Mouse (Mus musculus): ENCODE results near the gene Brd2. TPM values are rescaled to one million over a fixed set of nuclear protein-coding genes. Genes with fewer than 3 reads are reported as not detected.
A peak's percentile ranks its signal among the peaks of the same experiment; 100 is the strongest.

The Brd2 gene
- 45.0 and 48.1 TPM in 2 replicates for polyA plus RNA-seq (2015; fragmentation: Nextera tagmentation; extraction: Ambion mirVana)

GRCm38 (mm10) chr17:34122188-34122984 lies at the start of gene Brd2:
TSS of gene Brd2 (minus strand) at chr17:34122634.
- Histone ChIP-seq H3K36me3 (ENCODE audit: control insufficient read depth, insufficient read depth, low read length) (peaks cover 5% of the 10 kb centered on the region; the same call in 1 of the 2 replicates), H3K27me3 (ENCODE audit: control insufficient read depth, insufficient read depth, low read length) (no peaks in the 10 kb centered on the region), H3K4me3 (ENCODE audit: low read depth, low read length) (peak within 1 kb of the TSS; percentile 94), H3K27ac (replicated peaks) (peak within 1 kb of the TSS; percentile 100), H3K4me2 (replicated peaks; ENCODE audit: low read depth) (peak within 1 kb of the TSS; percentile 95), H3K9ac (ENCODE audit: low read length) (peak within 1 kb of the TSS; percentile 96), H3K4me1 (replicated peaks; ENCODE audit: control insufficient read depth, insufficient read depth) (peaks cover 2% of the 10 kb centered on the region; the same call in 1 of the 2 replicates), H3K9me3 (ENCODE audit: control insufficient read depth, low read length) (no peaks in the 10 kb centered on the region)
- under 1% methylated on average over 61 of the region's 75 CpGs for WGBS
- peak; percentile 34; the same call in 1 of the 2 replicates for TF ChIP-seq CTCF (IDR thresholded peaks at IDR 0.05; ENCODE audit: low read depth)
- TF ChIP-seq EP300 (optimal IDR thresholded peaks at IDR 0.05), result peak; percentile 18
- peak; percentile 54 for ATAC-seq (ENCODE audit: low FRiP score, low TSS enrichment)
- DNase-seq (ENCODE audit: low spot score), result peak; percentile 99

GRCm38 (mm10) chr17:34170877-34171498 lies 48.6 kb upstream of the Brd2 start:
- DNase-seq (ENCODE audit: low spot score) (peak; percentile 78), ATAC-seq (ENCODE audit: low FRiP score, low TSS enrichment) (peak; percentile 65)
- Histone ChIP-seq H3K27me3 (ENCODE audit: control insufficient read depth, insufficient read depth, low read length) (no peaks in the 10 kb centered on the region), H3K9ac (ENCODE audit: low read length) (no peak overlapping the region), H3K9me3 (ENCODE audit: control insufficient read depth, low read length) (0 out of 2 replicates have a peak, but pooled peaks cover 4% of the 10 kb centered on the region), H3K27ac (replicated peaks) (no peak overlapping the region), H3K36me3 (ENCODE audit: control insufficient read depth, insufficient read depth, low read length) (no peaks in the 10 kb centered on the region), H3K4me3 (ENCODE audit: low read depth, low read length) (no peak overlapping the region), H3K4me2 (replicated peaks; ENCODE audit: low read depth) (no peak overlapping the region), H3K4me1 (replicated peaks; ENCODE audit: control insufficient read depth, insufficient read depth) (no peaks in the 10 kb centered on the region)
- peak; percentile 98 for TF ChIP-seq CTCF (IDR thresholded peaks at IDR 0.05; ENCODE audit: low read depth)
- TF ChIP-seq EP300 (optimal IDR thresholded peaks at IDR 0.05), result no peak
- WGBS, result 35% methylated on average over 13 of the region's 13 CpGs

- no peaks in the 10 kb centered on the region for H3K36me3 ChIP-seq (ENCODE audit: control insufficient read depth, insufficient read depth, low read length)
- H3K27ac ChIP-seq (replicated peaks), result no peak overlapping the region
- H3K4me2 ChIP-seq (replicated peaks; ENCODE audit: low read depth), result no peak overlapping the region
- DNase-seq (ENCODE audit: low spot score), result no peak
- H3K9me3 ChIP-seq (ENCODE audit: control insufficient read depth, low read length), result 0 out of 2 replicates have a peak, but pooled peaks cover 4% of the 10 kb centered on the region
- no peak overlapping the region for H3K9ac ChIP-seq (ENCODE audit: low read length)
- H3K4me1 ChIP-seq (replicated peaks; ENCODE audit: control insufficient read depth, insufficient read depth), result no peaks in the 10 kb centered on the region
- WGBS, result 18% methylated on average over 4 of the region's 4 CpGs
- H3K27me3 ChIP-seq (ENCODE audit: control insufficient read depth, insufficient read depth, low read length), result no peaks in the 10 kb centered on the region
- ATAC-seq (ENCODE audit: low FRiP score, low TSS enrichment), result no peak
- TF ChIP-seq CTCF (IDR thresholded peaks at IDR 0.05; ENCODE audit: low read depth) (no peak), EP300 (optimal IDR thresholded peaks at IDR 0.05) (no peak)
- H3K4me3 ChIP-seq (ENCODE audit: low read depth, low read length), result no peak overlapping the region
Measured at GRCm38 (mm10) chr17:34170487-34170876, 48.0 kb upstream of the Brd2 start.

- no peak overlapping the region for H3K4me2 ChIP-seq (replicated peaks; ENCODE audit: low read depth)
- WGBS, result 0% methylated on average over 2 of the region's 2 CpGs
- DNase-seq (ENCODE audit: low spot score), result peak; percentile 49
- peak; percentile 53; the same call in 1 of the 2 replicates for ATAC-seq (ENCODE audit: low FRiP score, low TSS enrichment)
- no peaks in the 10 kb centered on the region for H3K4me1 ChIP-seq (replicated peaks; ENCODE audit: control insufficient read depth, insufficient read depth)
- no peak for TF ChIP-seq EP300 (optimal IDR thresholded peaks at IDR 0.05)
- peak; percentile 85 for TF ChIP-seq CTCF (IDR thresholded peaks at IDR 0.05; ENCODE audit: low read depth)
- 0 out of 2 replicates have a peak, but pooled peaks cover 4% of the 10 kb centered on the region for H3K9me3 ChIP-seq (ENCODE audit: control insufficient read depth, low read length)
- no peak overlapping the region for H3K27ac ChIP-seq (replicated peaks)
- H3K36me3 ChIP-seq (ENCODE audit: control insufficient read depth, insufficient read depth, low read length), result no peaks in the 10 kb centered on the region
- no peaks in the 10 kb centered on the region for H3K27me3 ChIP-seq (ENCODE audit: control insufficient read depth, insufficient read depth, low read length)
- H3K9ac ChIP-seq (ENCODE audit: low read length), result no peak overlapping the region
- H3K4me3 ChIP-seq (ENCODE audit: low read depth, low read length), result no peak overlapping the region
Measured at GRCm38 (mm10) chr17:34169279-34169678, 46.8 kb upstream of the Brd2 start.

DNA sequence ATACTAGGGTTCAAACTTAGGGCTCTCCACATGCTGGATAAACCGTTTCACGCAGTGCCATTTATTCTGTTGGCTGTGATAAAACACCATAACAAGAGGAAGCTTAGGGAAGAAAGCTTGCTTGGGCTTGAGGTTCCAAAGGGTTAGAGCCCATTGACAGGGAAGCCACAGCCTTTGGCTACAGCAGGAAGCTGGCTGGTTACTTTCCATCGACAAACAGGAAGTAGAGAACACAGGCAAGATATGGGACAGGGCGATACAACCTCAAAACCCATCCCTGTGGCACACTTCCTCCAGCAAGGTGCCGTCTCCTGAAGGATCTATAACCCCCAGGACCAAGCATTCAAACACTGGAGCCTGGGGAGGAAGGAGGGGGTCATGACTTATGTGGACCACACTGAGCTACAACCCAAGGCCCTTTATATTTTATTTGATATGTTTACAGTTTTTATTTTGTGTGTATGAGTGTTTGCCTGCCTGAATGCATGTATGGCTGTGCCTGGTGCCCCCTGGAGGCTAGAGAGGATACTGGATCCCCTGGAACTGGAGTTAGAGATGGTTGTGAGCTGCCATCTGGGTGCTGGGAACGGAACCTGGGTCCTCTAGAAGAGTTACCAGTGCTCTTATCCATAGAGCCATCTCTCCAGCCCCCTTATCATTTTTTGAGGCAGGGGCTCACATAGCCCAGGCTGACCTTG lies 42.7 kb upstream of the Brd2 start:
- H3K27ac ChIP-seq (replicated peaks), result no peak overlapping the region
- ATAC-seq (ENCODE audit: low FRiP score, low TSS enrichment), result no peak
- H3K4me2 ChIP-seq (replicated peaks; ENCODE audit: low read depth), result no peak overlapping the region
- TF ChIP-seq EP300 (optimal IDR thresholded peaks at IDR 0.05), result no peak
- TF ChIP-seq CTCF (IDR thresholded peaks at IDR 0.05; ENCODE audit: low read depth), result peak; percentile 55
- no peaks in the 10 kb centered on the region for H3K27me3 ChIP-seq (ENCODE audit: control insufficient read depth, insufficient read depth, low read length)
- no peak overlapping the region for H3K4me3 ChIP-seq (ENCODE audit: low read depth, low read length)
- no peaks in the 10 kb centered on the region for H3K4me1 ChIP-seq (replicated peaks; ENCODE audit: control insufficient read depth, insufficient read depth)
- 76% methylated on average over 6 of the region's 6 CpGs for WGBS
- no peak overlapping the region for H3K9ac ChIP-seq (ENCODE audit: low read length)
- no peaks in the 10 kb centered on the region for H3K36me3 ChIP-seq (ENCODE audit: control insufficient read depth, insufficient read depth, low read length)
- DNase-seq (ENCODE audit: low spot score), result no peak
- H3K9me3 ChIP-seq (ENCODE audit: control insufficient read depth, low read length), result no peaks in the 10 kb centered on the region
